Mouse (Mus musculus) liver, postnatal 0 days (tissue): Measurements from ENCODE around the gene Gm9803. TPM values are rescaled to one million over a fixed set of nuclear protein-coding genes. Genes with fewer than 3 reads are reported as not detected.
A peak's percentile ranks its signal among the peaks of the same experiment; 100 is the strongest.

Experiments used
- ATAC-seq: fragments of 200-750 bp; cut with Nextera tagmentation; 2 replicates; pipeline ENCODE4 v1.8.0; 2017; ENCODE audit warnings: mild to moderate bottlenecking, moderate library complexity
- DNase-seq: peaks from one replicate; pipeline ENCODE4 v3.0.0-alpha.2; 2016
- H3K27ac ChIP-seq: fragments of 300-500 bp; sonication (generic); 2 replicates; pipeline ENCODE4 v1.5.1; 2014; ENCODE audit warnings: antibody characterized with exemption, moderate library complexity, mild to moderate bottlenecking, low read depth
- H3K27me3 ChIP-seq: fragments of 300-500 bp; sonication (generic); 2 replicates; pipeline ENCODE4 v1.6.1; 2014; ENCODE audit warnings: low read length, control low read depth, mixed read lengths; ENCODE audit not compliant: insufficient read depth
- H3K36me3 ChIP-seq: fragments of 300-500 bp; sonication (generic); replicated peaks from 2 replicates; pipeline ENCODE4 v1.6.1; 2014; ENCODE audit warnings: mild to moderate bottlenecking, control low read depth, low read length, moderate library complexity, mixed read lengths; ENCODE audit not compliant: insufficient read depth
- H3K4me1 ChIP-seq: fragments of 300-500 bp; sonication (generic); 2 replicates; pipeline ENCODE4 v1.6.1; 2014; ENCODE audit warnings: antibody characterized with exemption, mild to moderate bottlenecking, control low read depth; ENCODE audit not compliant: insufficient read depth
- H3K4me2 ChIP-seq: fragments of 300-500 bp; sonication (generic); 2 replicates; pipeline ENCODE4 v1.6.1; 2014; ENCODE audit warnings: low read depth, mild to moderate bottlenecking, low read length, moderate library complexity, mixed read lengths
- H3K4me3 ChIP-seq: fragments of 300-500 bp; sonication (generic); 2 replicates; pipeline ENCODE4 v1.5.1; 2014; ENCODE audit warnings: low read depth, low read length
- H3K9ac ChIP-seq: fragments of 300-500 bp; sonication (generic); replicated peaks from 2 replicates; pipeline ENCODE4 v1.6.1; 2014; ENCODE audit warnings: mild to moderate bottlenecking, moderate library complexity
- H3K9me3 ChIP-seq: fragments of 300-500 bp; sonication (generic); 2 replicates; pipeline ENCODE4 v1.6.1; 2016; ENCODE audit warnings: mild to moderate bottlenecking, control low read depth, low read length, mixed read lengths
- CTCF ChIP-seq: sonication (generic); IDR thresholded peaks from 2 replicates; pipeline ENCODE4 v1.5.1; 2016; ENCODE audit warnings: antibody characterized with exemption, low read depth
- EP300 ChIP-seq: IDR thresholded peaks from 2 replicates; pipeline ENCODE4 v1.6.1; 2016; ENCODE audit warnings: antibody characterized with exemption, low read depth, mild to moderate bottlenecking
- WGBS: fragments of 180-500 bp; shearing (Covaris S2); extraction: QIAGEN DNeasy Blood & Tissue Kit; methylation state at CpG from one replicate; pipeline ENCODE4 v1.1.7; 2014; ENCODE audit not compliant: insufficient replicate concordance; 5-methylcytosine and 5-hydroxymethylcytosine counted together
- polyA plus RNA-seq: library from polyadenylated mRNA; unstranded; fragments of >200 nt; fragmentation: Nextera tagmentation; extraction: Ambion mirVana; gene quantifications from 2 replicates; pipeline ENCODE4 v1.2.1, GENCODE M21; 2015

The Gm9803 gene
- polyA plus RNA-seq, 1 experiment from 2014 or later = 8.7 TPM

- H3K9ac ChIP-seq = no peak overlapping the region
- no peaks in the 10 kb centered on the region for H3K27me3 ChIP-seq
- H3K4me2 ChIP-seq = no peak overlapping the region
- peaks cover 24% of the 10 kb centered on the region for H3K4me1 ChIP-seq
- H3K4me3 ChIP-seq = no peak overlapping the region
- DNase-seq (no peak), ATAC-seq (peak; percentile 63)
- no peaks in the 10 kb centered on the region for H3K36me3 ChIP-seq
- no peaks in the 10 kb centered on the region for H3K9me3 ChIP-seq
- WGBS = 55% methylated on average over 4 of the region's 4 CpGs
- H3K27ac ChIP-seq = peak overlapping the region; percentile 59
- TF ChIP-seq EP300 = no peak
- no peak for TF ChIP-seq CTCF
Observed at GRCm38 (mm10) chr10:43488258-43488657, 35.6 kb upstream of the Gm9803 start.

GRCm38 (mm10) chr10:43489139-43489538 is 34.7 kb upstream of the Gm9803 start:
- TF ChIP-seq EP300 = no peak
- no peak for TF ChIP-seq CTCF
- H3K27me3 ChIP-seq = no peaks in the 10 kb centered on the region
- H3K27ac ChIP-seq = 0 out of 2 replicates have a peak overlapping the region, but pooled peaks have one; percentile 34
- no peaks in the 10 kb centered on the region for H3K36me3 ChIP-seq
- no peaks in the 10 kb centered on the region for H3K9me3 ChIP-seq
- H3K4me2 ChIP-seq = no peak overlapping the region
- no peak overlapping the region for H3K9ac ChIP-seq
- H3K4me3 ChIP-seq = no peak overlapping the region
- ATAC-seq = no peak
- H3K4me1 ChIP-seq = peaks cover 20% of the 10 kb centered on the region
- DNase-seq = no peak
- 80% methylated on average over 7 of the region's 7 CpGs for WGBS

GRCm38 (mm10) chr10:43489550-43489949 is 34.3 kb upstream of the Gm9803 start:
- H3K9me3 ChIP-seq = no peaks in the 10 kb centered on the region
- TF ChIP-seq EP300 (no peak), CTCF (no peak)
- WGBS = 39% methylated on average over 6 of the region's 6 CpGs
- 0 out of 2 replicates have a peak overlapping the region, but pooled peaks have one; percentile 34 for H3K27ac ChIP-seq
- no peak for DNase-seq
- no peak overlapping the region for H3K9ac ChIP-seq
- no peak overlapping the region for H3K4me3 ChIP-seq
- H3K36me3 ChIP-seq = no peaks in the 10 kb centered on the region
- H3K4me1 ChIP-seq = peaks cover 20% of the 10 kb centered on the region
- peak; percentile 47; the same call in 1 of the 2 replicates for ATAC-seq
- H3K27me3 ChIP-seq = no peaks in the 10 kb centered on the region
- no peak overlapping the region for H3K4me2 ChIP-seq

- Histone ChIP-seq H3K4me2 (no peak overlapping the region), H3K36me3 (no peaks in the 10 kb centered on the region), H3K27ac (peak overlapping the region; percentile 69), H3K4me3 (no peak overlapping the region), H3K9me3 (no peaks in the 10 kb centered on the region), H3K4me1 (peaks cover 20% of the 10 kb centered on the region), H3K27me3 (no peaks in the 10 kb centered on the region), H3K9ac (no peak overlapping the region)
- 68% methylated on average over 8 of the region's 8 CpGs for WGBS
- ATAC-seq (no peak), DNase-seq (no peak)
- TF ChIP-seq EP300 (no peak), CTCF (no peak)
Observed at GRCm38 (mm10) chr10:43490034-43490433, 33.9 kb upstream of the Gm9803 start.

GRCm38 (mm10) chr10:43490846-43491245 is 33.0 kb upstream of the Gm9803 start:
- Histone ChIP-seq H3K9me3 (no peaks in the 10 kb centered on the region), H3K4me3 (no peak overlapping the region), H3K4me1 (peaks cover 20% of the 10 kb centered on the region), H3K36me3 (no peaks in the 10 kb centered on the region; the same call in 1 of the 2 replicates), H3K4me2 (no peak overlapping the region), H3K9ac (no peak overlapping the region), H3K27me3 (no peaks in the 10 kb centered on the region), H3K27ac (peak overlapping the region; percentile 69)
- TF ChIP-seq CTCF (no peak), EP300 (no peak)
- WGBS = 70% methylated on average over 5 of the region's 5 CpGs
- no peak for DNase-seq
- ATAC-seq = peak; percentile 80

- ATAC-seq = no peak
- TF ChIP-seq CTCF = no peak
- no peak for TF ChIP-seq EP300
- no peaks in the 10 kb centered on the region for H3K36me3 ChIP-seq
Observed at GRCm38 (mm10) chr10:43502599-43502998, 21.3 kb upstream of the Gm9803 start.

GRCm38 (mm10) chr10:43504291-43504690 is 19.6 kb upstream of the Gm9803 start:
- ATAC-seq (no peak), DNase-seq (no peak)
- Histone ChIP-seq H3K36me3 (no peaks in the 10 kb centered on the region), H3K4me2 (no peak overlapping the region), H3K9ac (no peak overlapping the region), H3K9me3 (no peaks in the 10 kb centered on the region), H3K27me3 (no peaks in the 10 kb centered on the region), H3K4me1 (no peaks in the 10 kb centered on the region; the same call in 1 of the 2 replicates), H3K4me3 (no peak overlapping the region), H3K27ac (no peak overlapping the region)
- WGBS = 50% methylated on average over 1 of the region's 1 CpGs
- TF ChIP-seq CTCF (no peak), EP300 (no peak)

More at GRCm38 (mm10) chr10:43502599-43502998, 21.3 kb upstream of the Gm9803 start:
- Histone ChIP-seq H3K4me1 (no peaks in the 10 kb centered on the region), H3K4me2 (no peak overlapping the region), H3K9me3 (no peaks in the 10 kb centered on the region), H3K27me3 (no peaks in the 10 kb centered on the region), H3K27ac (no peak overlapping the region), H3K9ac (no peak overlapping the region), H3K4me3 (no peak overlapping the region)
- DNase-seq = no peak
- 90% methylated on average over 4 of the region's 4 CpGs for WGBS
